Mouse (Mus musculus) small intestine, adult 2 months (tissue): Measurements from ENCODE around the gene Zmiz1. TPM values are rescaled to one million over a fixed set of nuclear protein-coding genes. Genes with fewer than 3 reads are reported as not detected.

ENCODE experiments used
- H3K27ac ChIP-seq: fragments of 200-500 bp; 2 replicates; pipeline ENCODE4 v1.5.1; 2012; ENCODE audit warnings: low read depth, low read length, control low read depth, inconsistent platforms; ENCODE audit not compliant: insufficient read depth
- H3K27me3 ChIP-seq: fragments of 200-500 bp; 2 replicates; pipeline ENCODE4 v1.6.1; 2012; ENCODE audit warnings: mild to moderate bottlenecking, moderate library complexity, low read length, inconsistent platforms; ENCODE audit not compliant: control insufficient read depth, insufficient read depth
- H3K36me3 ChIP-seq: fragments of 200-500 bp; 2 replicates; pipeline ENCODE4 v1.6.1; 2012; ENCODE audit warnings: mild to moderate bottlenecking, low read length, control low read depth, inconsistent platforms; ENCODE audit not compliant: control insufficient read depth, insufficient read depth
- H3K4me1 ChIP-seq: fragments of 200-500 bp; 2 replicates; pipeline ENCODE4 v1.6.1; 2012; ENCODE audit warnings: low read length, inconsistent platforms, mixed read lengths; ENCODE audit not compliant: control insufficient read depth, insufficient read depth, insufficient read length
- H3K4me3 ChIP-seq: fragments of 200-500 bp; 2 replicates; pipeline ENCODE4 v1.5.1; 2012; ENCODE audit warnings: low read depth, mild to moderate bottlenecking, control low read depth, inconsistent platforms, low read length, moderate library complexity
- CTCF ChIP-seq: fragments of 200-500 bp; IDR thresholded peaks from 2 replicates; pipeline ENCODE4 v1.5.1; 2012; ENCODE audit warnings: low read depth, mild to moderate bottlenecking, control low read depth, inconsistent platforms, low read length, moderate library complexity, mixed read lengths; ENCODE audit not compliant: insufficient replicate concordance, insufficient read length; ENCODE audit errors: extremely low read depth
- POLR2A ChIP-seq: fragments of 200-500 bp; IDR thresholded peaks from 2 replicates; pipeline ENCODE4 v1.6.1; 2012; ENCODE audit warnings: low read depth, mild to moderate bottlenecking, control low read depth, inconsistent platforms, low read length, moderate library complexity
- WGBS: fragments of 180-500 bp; shearing (Covaris S2); methylation state at CpG from one replicate; pipeline ENCODE4 v1.1.7; 2018; 5-methylcytosine and 5-hydroxymethylcytosine counted together
- polyA plus RNA-seq: library from polyadenylated mRNA; depleted of rRNA; stranded (reverse); fragments of >200 nt; gene quantifications from 2 replicates; pipeline ENCODE4 v1.2.3, GENCODE M21; 2012

The Zmiz1 gene
- polyA plus RNA-seq, 1 experiment: 91.5 TPM

- H3K27me3 ChIP-seq: no peaks in the 10 kb centered on the region
These were observed 82.2 kb downstream of the Zmiz1 start for GRCm38 (mm10) chr14:25541213-25541612.

GRCm38 (mm10) chr14:25543098-25543497 is 84.1 kb downstream of the Zmiz1 start:
- 88% methylated on average over 4 of the region's 4 CpGs for WGBS
- Histone ChIP-seq H3K27me3 (no peaks in the 10 kb centered on the region), H3K4me3 (no peak overlapping the region), H3K27ac (no peak overlapping the region), H3K36me3 (peaks cover 25% of the 10 kb centered on the region), H3K4me1 (peaks cover 6% of the 10 kb centered on the region)
- no peak for TF ChIP-seq POLR2A
- no peak for TF ChIP-seq CTCF

More at GRCm38 (mm10) chr14:25541213-25541612, 82.2 kb downstream of the Zmiz1 start:
- Histone ChIP-seq H3K4me1 (peaks cover 4% of the 10 kb centered on the region; the same call in 1 of the 2 replicates), H3K27ac (no peak overlapping the region), H3K4me3 (no peak overlapping the region), H3K36me3 (peaks cover 26% of the 10 kb centered on the region)
- WGBS: 80% methylated on average over 5 of the region's 5 CpGs
- TF ChIP-seq CTCF (no peak), POLR2A (no peak)

- Histone ChIP-seq H3K36me3 (peaks cover 28% of the 10 kb centered on the region), H3K4me1 (peaks cover 6% of the 10 kb centered on the region), H3K27me3 (no peaks in the 10 kb centered on the region), H3K4me3 (no peak overlapping the region), H3K27ac (no peak overlapping the region)
- 92% methylated on average over 4 of the region's 4 CpGs for WGBS
- TF ChIP-seq CTCF (no peak), POLR2A (no peak)
These were observed 84.9 kb downstream of the Zmiz1 start for GRCm38 (mm10) chr14:25543927-25544326.

GRCm38 (mm10) chr14:25546852-25547621 is 88.1 kb downstream of the Zmiz1 start:
- 69% methylated on average over 14 of the region's 14 CpGs for WGBS
- no peak overlapping the region for H3K4me3 ChIP-seq
- H3K27ac ChIP-seq: no peak overlapping the region
- H3K27me3 ChIP-seq: no peaks in the 10 kb centered on the region
- peaks cover 2% of the 10 kb centered on the region for H3K4me1 ChIP-seq
- H3K36me3 ChIP-seq: peaks cover 29% of the 10 kb centered on the region
- no peak for TF ChIP-seq CTCF
- TF ChIP-seq POLR2A: no peak

- WGBS: 76% methylated on average over 9 of the region's 9 CpGs
- TF ChIP-seq CTCF: no peak
- Histone ChIP-seq H3K36me3 (peaks cover 29% of the 10 kb centered on the region), H3K27me3 (no peaks in the 10 kb centered on the region), H3K27ac (no peak overlapping the region), H3K4me3 (no peak overlapping the region), H3K4me1 (peaks cover 2% of the 10 kb centered on the region)
These were observed 88.9 kb downstream of the Zmiz1 start for GRCm38 (mm10) chr14:25547882-25548281.

GRCm38 (mm10) chr14:25548650-25549049 is 89.7 kb downstream of the Zmiz1 start:
- H3K4me3 ChIP-seq: no peak overlapping the region
- no peak for TF ChIP-seq POLR2A
- TF ChIP-seq CTCF: no peak
- peaks cover 33% of the 10 kb centered on the region for H3K36me3 ChIP-seq
- peaks cover 2% of the 10 kb centered on the region for H3K4me1 ChIP-seq
- WGBS: 68% methylated on average over 6 of the region's 6 CpGs
- H3K27ac ChIP-seq: no peak overlapping the region
- no peaks in the 10 kb centered on the region for H3K27me3 ChIP-seq

GRCm38 (mm10) chr14:25549125-25549524 is 90.1 kb downstream of the Zmiz1 start:
- Histone ChIP-seq H3K36me3 (peaks cover 34% of the 10 kb centered on the region), H3K4me3 (no peak overlapping the region), H3K27me3 (no peaks in the 10 kb centered on the region), H3K27ac (no peak overlapping the region), H3K4me1 (peaks cover 2% of the 10 kb centered on the region)
- TF ChIP-seq POLR2A: no peak
- no peak for TF ChIP-seq CTCF
- WGBS: 87% methylated on average over 7 of the region's 7 CpGs
